Mouse (Mus musculus) adrenal gland, postnatal 14 days (tissue): ENCODE measurements around the gene Naa40. TPM values are rescaled to one million over a fixed set of nuclear protein-coding genes. Genes with fewer than 3 reads are reported as not detected.

Source experiments
- DNase-seq: peaks from one replicate; pipeline ENCODE4 v3.0.0; 2021; ENCODE audit warnings: mixed read lengths
- total RNA-seq: library from RNA; stranded (reverse); gene quantifications from 2 replicates; pipeline ENCODE4 v1.2.3, GENCODE M21; 2021

Naa40 gene
- total RNA-seq, 1 experiment from 2014 or later, result 27.9 TPM

DNA sequence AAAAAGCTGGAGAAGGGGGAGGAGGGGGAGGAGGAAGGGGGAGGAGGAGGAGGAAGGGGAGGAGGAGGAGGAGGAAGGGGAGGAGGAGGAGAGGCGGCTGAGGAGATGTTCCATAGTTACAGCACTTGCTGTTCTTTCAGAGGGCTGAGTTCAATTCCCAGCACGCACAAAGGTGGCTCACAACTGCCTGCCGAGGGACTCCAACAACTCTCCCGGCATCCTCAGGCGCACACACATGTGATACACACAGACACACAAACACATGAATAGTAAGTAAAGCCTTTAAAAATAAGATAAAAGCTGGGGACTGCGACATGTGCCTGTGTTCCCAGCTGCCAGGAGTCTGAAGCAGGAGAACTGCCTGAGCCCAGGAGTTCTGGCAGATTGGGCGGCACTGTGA, 59.5 kb downstream of the Naa40 start:
- no peak for DNase-seq

DNA sequence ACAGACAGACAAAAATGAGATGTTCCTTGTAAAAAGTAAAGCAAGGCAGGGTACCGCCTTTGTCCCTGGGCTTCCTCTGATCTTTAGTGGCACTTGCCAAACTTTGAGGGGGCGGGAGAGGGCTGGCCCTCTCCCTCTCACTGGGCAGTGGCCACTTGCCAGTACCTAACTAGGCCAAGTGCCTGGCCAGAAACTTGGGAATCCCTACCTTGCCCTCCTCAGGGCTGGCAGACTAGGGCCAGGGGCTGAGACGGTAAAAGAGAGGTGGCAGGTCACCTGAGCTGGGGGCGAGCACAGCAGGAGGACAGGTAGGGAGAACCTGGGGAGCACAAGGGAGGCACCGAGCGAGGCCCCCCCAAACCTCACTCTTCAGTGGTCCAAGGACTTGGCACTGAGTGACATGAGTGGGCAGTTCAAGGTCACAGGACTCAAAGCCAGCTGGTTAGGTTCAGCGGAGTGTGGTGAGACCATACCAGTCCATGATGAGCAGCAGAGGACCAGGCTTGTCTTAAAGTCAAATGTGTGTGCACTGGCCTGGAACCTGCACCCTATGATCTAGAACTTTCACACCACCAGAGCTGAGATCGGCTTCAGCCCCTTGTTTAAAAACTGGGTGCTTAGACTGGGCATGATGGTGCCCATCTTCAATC, 60.1 kb downstream of the Naa40 start:
- peak; percentile 73 for DNase-seq

DNA sequence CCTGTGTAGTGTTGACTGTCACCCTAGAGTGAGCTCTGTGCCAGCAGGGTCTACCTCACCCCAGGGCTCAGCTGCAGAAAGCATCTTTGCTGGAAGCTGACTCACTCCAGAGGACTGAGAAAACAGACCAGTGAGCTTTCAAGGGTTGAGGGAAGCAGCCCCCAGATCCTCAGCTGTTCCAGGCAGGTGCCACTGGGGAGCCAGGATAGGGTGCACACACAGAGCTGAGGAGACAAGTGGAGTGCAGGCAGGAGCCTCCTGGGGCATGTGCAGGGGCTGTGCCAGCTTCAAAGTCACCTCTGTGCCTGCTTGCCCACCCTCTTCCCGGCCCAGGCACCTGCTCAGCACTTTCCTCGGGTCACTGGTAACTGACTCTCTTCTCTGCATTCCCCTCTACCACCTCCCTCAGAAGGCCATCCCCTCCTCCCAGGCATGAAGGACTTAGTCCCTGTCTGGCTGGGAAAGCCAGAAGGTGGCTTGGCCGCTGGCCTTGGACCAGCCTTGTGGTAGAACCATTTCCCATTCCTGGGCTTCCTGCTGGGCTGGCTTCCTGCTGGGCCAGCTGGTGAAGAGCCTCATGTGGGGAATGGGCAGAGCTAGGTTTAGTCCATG, 62.0 kb downstream of the Naa40 start:
- peak; percentile 45 for DNase-seq

DNA sequence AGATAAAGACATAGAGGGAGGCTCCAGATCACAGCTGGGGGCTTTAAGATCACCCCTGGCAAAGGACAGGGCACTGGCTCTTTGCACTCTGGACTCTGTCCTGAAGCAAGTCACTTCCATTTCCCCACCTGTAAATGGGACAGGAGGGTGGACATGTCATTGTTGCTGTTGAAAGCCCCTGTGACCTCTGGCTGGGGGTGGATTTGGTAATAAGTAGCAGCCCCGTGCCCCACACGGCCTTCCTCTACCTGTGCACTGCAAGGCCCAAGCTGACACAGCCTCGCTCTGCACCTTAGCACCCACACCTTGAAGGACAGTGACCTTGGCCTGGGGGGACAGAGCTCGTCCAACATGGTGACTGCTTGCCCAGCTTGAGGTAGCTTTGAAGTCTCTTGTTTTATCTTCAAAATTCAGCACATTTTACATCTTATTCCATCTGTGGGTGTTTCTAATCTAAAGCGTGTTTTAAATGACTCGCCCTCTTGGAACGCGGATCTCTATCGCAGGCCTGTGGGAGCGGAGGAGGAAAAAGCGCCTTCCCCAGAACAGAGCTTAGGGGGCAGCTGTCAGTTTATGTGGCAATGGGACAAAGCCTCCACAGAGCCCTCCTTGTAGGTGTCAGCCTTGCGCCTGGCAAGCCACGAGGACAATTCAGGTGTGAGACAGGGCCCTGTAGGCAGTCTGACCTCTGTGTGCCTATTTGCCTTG, 63.0 kb downstream of the Naa40 start:
- no peak for DNase-seq

DNA sequence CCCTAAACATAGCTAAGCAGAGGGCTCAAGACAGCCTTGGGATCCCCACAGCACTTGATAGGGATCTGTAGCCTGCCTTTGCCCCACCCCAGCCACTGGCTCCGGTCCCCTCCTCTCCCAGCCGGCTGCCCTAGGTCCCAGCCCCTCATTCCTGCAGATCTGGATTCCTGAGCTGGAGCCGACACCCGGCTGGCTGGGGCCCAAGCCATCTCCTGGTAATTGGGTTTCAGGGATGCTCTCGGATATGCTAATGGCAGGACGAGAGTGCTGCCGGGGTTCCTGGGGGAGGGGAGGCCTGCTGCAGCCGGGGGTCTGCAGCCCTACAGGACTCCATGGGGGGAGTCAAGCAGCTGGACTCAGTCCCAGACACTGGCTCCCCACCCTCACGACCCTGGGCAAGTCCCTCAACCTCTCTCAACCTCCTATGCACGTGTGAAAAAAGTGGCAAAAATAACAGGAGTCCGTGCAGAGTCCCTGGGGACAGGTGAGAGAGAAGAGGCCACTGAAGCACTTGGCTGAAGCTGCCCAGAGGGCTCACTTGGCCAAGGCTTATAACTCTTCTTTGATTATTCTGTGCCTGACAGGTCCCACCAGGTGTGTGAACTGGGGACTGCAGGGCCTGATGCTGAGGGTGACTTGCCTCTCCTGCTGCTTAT, 64.8 kb downstream of the Naa40 start:
- DNase-seq, result no peak

Other genes with a start within 250 kb of the Naa40 start
- gene Dnajc4, start 248.6 kb downstream of the Naa40 start, total RNA-seq, result 44.4 and 47.4 TPM in 2 replicates
- gene Nudt22, start 245.1 kb downstream of the Naa40 start, total RNA-seq, result 24.5 and 37.4 TPM in 2 replicates
- 15.0 and 15.1 TPM in 2 replicates for gene Trpt1, start 245.1 kb downstream of the Naa40 start, total RNA-seq
- gene Fermt3, start 221.7 kb downstream of the Naa40 start, total RNA-seq, result 6.4 and 14.2 TPM in 2 replicates
- 132 and 155 TPM in 2 replicates for gene Stip1, start 201.2 kb downstream of the Naa40 start, total RNA-seq
- gene Macrod1, start 184.4 kb downstream of the Naa40 start, total RNA-seq, result 118 and 138 TPM in 2 replicates
- 1.2 and 1.5 TPM in 2 replicates for gene Flrt1, start 135.5 kb downstream of the Naa40 start, total RNA-seq
- 103 and 124 TPM in 2 replicates for gene Otub1, start 34.9 kb downstream of the Naa40 start, total RNA-seq
- gene Cox8a, start 23.6 kb downstream of the Naa40 start, total RNA-seq, result 1,334 and 1,491 TPM in 2 replicates
- 3.4 and 4.1 TPM in 2 replicates for gene Rcor2, start 26.1 kb upstream of the Naa40 start, total RNA-seq
- gene Mark2, start 100.7 kb upstream of the Naa40 start, total RNA-seq, result 70.0 and 85.3 TPM in 2 replicates
- 23.8 and 30.4 TPM in 2 replicates for gene Spindoc, start 141.8 kb upstream of the Naa40 start, total RNA-seq
- gene 2700081O15Rik, start 176.4 kb upstream of the Naa40 start, total RNA-seq, result 29.0 and 32.4 TPM in 2 replicates
- gene Rtn3, start 242.1 kb upstream of the Naa40 start, total RNA-seq, result 127 and 134 TPM in 2 replicates